Mouse (Mus musculus) limb, embryonic 15.5 days (tissue): ENCODE results near the gene Fmo1. TPM values are rescaled to one million over a fixed set of nuclear protein-coding genes. Genes with fewer than 3 reads are reported as not detected.

Experiments
- ATAC-seq: fragments of 200-750 bp; cut with Nextera tagmentation; 2 replicates; pipeline ENCODE4 v1.8.0; 2017; ENCODE audit warnings: low read depth, moderate TSS enrichment; ENCODE audit not compliant: insufficient number of reproducible peaks, low FRiP score, low TSS enrichment
- H3K27ac ChIP-seq: fragments of 300-500 bp; sonication (generic); 2 replicates; pipeline ENCODE4 v1.5.1; 2015; ENCODE audit warnings: moderate library complexity, mild to moderate bottlenecking, inconsistent platforms
- H3K27me3 ChIP-seq: fragments of 300-500 bp; sonication (generic); 2 replicates; pipeline ENCODE4 v1.6.1; 2015; ENCODE audit warnings: inconsistent platforms
- H3K36me3 ChIP-seq: fragments of 300-500 bp; sonication (generic); 2 replicates; pipeline ENCODE4 v1.6.1; 2015; ENCODE audit warnings: inconsistent platforms
- H3K4me1 ChIP-seq: fragments of 300-500 bp; sonication (generic); 2 replicates; pipeline ENCODE4 v1.6.1; 2015; ENCODE audit warnings: inconsistent platforms
- H3K4me2 ChIP-seq: fragments of 300-500 bp; sonication (generic); 2 replicates; pipeline ENCODE4 v1.6.1; 2015; ENCODE audit warnings: mild to moderate bottlenecking, inconsistent platforms
- H3K4me3 ChIP-seq: fragments of 300-500 bp; sonication (generic); 2 replicates; pipeline ENCODE4 v1.5.1; 2015; ENCODE audit warnings: mild to moderate bottlenecking, inconsistent platforms
- H3K9ac ChIP-seq: fragments of 300-500 bp; sonication (generic); 2 replicates; pipeline ENCODE4 v1.6.1; 2015; ENCODE audit warnings: inconsistent platforms
- H3K9me3 ChIP-seq: fragments of 300-500 bp; sonication (generic); 2 replicates; pipeline ENCODE4 v1.6.1; 2016; ENCODE audit warnings: inconsistent platforms
- WGBS: fragments of 180-500 bp; shearing (Covaris S2); methylation state at CpG from one replicate; pipeline ENCODE4 v1.1.7; 2015; 5-methylcytosine and 5-hydroxymethylcytosine counted together
- polyA plus RNA-seq: library from polyadenylated mRNA; unstranded; fragments of >200 nt; fragmentation: Nextera tagmentation; extraction: Ambion mirVana; gene quantifications from 2 replicates; pipeline ENCODE4 v1.2.1, GENCODE M21; 2015

Gene Fmo1
- polyA plus RNA-seq, 1 experiment from 2014 or later, result 37.2 TPM

- no peak overlapping the region for H3K27ac ChIP-seq
- 58% methylated on average over 11 of the region's 11 CpGs for whole genome bisulfite sequencing
- H3K4me1 ChIP-seq, result no peaks in the 10 kb centered on the region
- no peak for ATAC-seq
- no peaks in the 10 kb centered on the region for H3K9me3 ChIP-seq
- no peak overlapping the region for H3K9ac ChIP-seq
- H3K36me3 ChIP-seq, result no peaks in the 10 kb centered on the region
- no peak overlapping the region for H3K4me2 ChIP-seq
- no peaks in the 10 kb centered on the region for H3K27me3 ChIP-seq
- H3K4me3 ChIP-seq, result no peak overlapping the region
Observed at GRCm38 (mm10) chr1:162879595-162880369, 13.4 kb upstream of the Fmo1 start.

GRCm38 (mm10) chr1:162875091-162875490, 8.7 kb upstream of the Fmo1 start:
- H3K9me3 ChIP-seq, result no peaks in the 10 kb centered on the region
- peaks cover 13% of the 10 kb centered on the region for H3K4me1 ChIP-seq
- WGBS, result 74% methylated on average over 3 of the region's 3 CpGs

DNA sequence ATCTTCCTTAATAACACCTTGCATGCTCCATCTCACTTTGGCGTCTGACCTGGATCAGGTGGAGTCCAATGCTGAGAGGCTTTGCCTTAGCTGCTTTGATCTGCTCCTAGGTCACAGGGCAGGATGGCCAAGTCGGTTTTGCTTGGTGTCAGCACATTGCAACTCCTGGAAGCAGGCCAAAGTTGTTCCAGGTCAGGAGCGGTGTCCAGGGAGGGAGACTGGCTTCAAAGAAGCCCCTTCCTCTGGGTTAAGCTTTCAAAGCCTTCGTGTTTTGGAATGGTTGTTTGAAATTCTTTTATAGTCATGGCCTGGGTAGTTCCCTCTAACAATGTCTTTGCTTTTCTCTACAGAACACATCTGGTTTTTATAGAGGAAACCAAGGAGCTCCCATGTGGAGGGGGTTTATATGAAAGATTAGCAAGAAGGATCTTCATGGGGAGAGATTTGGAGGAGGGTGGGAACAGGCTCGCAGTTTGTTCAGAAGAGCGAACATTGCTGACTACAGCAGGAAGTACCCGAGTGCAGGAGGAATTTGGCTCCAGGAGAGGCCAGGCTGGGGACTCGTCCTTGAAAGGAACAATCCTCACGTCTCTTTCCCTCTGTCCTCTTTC, 5.4 kb upstream of the Fmo1 start:
- WGBS, result 15% methylated on average over 9 of the region's 9 CpGs
- Histone ChIP-seq H3K27ac (peak overlapping the region; percentile 54), H3K27me3 (no peaks in the 10 kb centered on the region), H3K4me1 (peaks cover 13% of the 10 kb centered on the region), H3K4me3 (no peak overlapping the region), H3K36me3 (no peaks in the 10 kb centered on the region), H3K4me2 (no peak overlapping the region), H3K9ac (no peak overlapping the region), H3K9me3 (no peaks in the 10 kb centered on the region)
- ATAC-seq, result peak; percentile 71; the same call in 1 of the 2 replicates

More at GRCm38 (mm10) chr1:162875091-162875490, 8.7 kb upstream of the Fmo1 start:
- no peaks in the 10 kb centered on the region for H3K36me3 ChIP-seq
- no peak overlapping the region for H3K9ac ChIP-seq
- no peak for ATAC-seq
- no peak overlapping the region for H3K4me3 ChIP-seq
- H3K27me3 ChIP-seq, result no peaks in the 10 kb centered on the region
- H3K27ac ChIP-seq, result no peak overlapping the region
- H3K4me2 ChIP-seq, result no peak overlapping the region

- Histone ChIP-seq H3K9me3 (no peaks in the 10 kb centered on the region), H3K9ac (no peak overlapping the region), H3K36me3 (no peaks in the 10 kb centered on the region), H3K4me1 (peaks cover 18% of the 10 kb centered on the region), H3K27ac (no peak overlapping the region; the same call in 1 of the 2 replicates), H3K27me3 (no peaks in the 10 kb centered on the region), H3K4me3 (no peak overlapping the region), H3K4me2 (no peak overlapping the region)
- 79% methylated on average over 7 of the region's 7 CpGs for WGBS
- ATAC-seq, result no peak
Observed at GRCm38 (mm10) chr1:162870978-162871377, 4.6 kb upstream of the Fmo1 start.

GRCm38 (mm10) chr1:162867396-162867795, 986 bp upstream of the Fmo1 start:
- H3K4me2 ChIP-seq, result no peak overlapping the region
- no peaks in the 10 kb centered on the region for H3K9me3 ChIP-seq
- peaks cover 23% of the 10 kb centered on the region for H3K4me1 ChIP-seq
- H3K27me3 ChIP-seq, result no peaks in the 10 kb centered on the region
- H3K27ac ChIP-seq, result no peak overlapping the region
- no peak overlapping the region for H3K4me3 ChIP-seq
- H3K9ac ChIP-seq, result no peak overlapping the region
- ATAC-seq, result no peak
- WGBS, result 74% methylated on average over 4 of the region's 4 CpGs
- no peaks in the 10 kb centered on the region for H3K36me3 ChIP-seq

DNA sequence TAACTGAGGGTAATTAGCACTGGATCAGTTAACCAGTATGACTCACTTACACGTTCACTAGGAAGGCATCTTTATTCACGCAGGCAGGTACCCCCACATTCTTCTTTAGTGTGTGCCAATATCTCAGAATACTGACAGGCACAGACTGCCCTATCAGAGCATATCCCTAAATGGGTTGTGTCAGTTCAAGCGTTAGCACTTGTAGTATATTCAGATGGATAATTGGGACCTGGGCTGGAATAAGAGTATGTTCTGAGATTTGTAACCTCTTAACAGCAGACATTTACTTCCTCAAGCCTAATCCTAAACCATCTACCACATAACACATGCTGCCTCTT, 948 bp downstream of the Fmo1 start:
- Histone ChIP-seq H3K27me3 (no peaks in the 10 kb centered on the region), H3K9me3 (no peaks in the 10 kb centered on the region), H3K4me3 (no peak overlapping the region), H3K27ac (no peak overlapping the region), H3K4me1 (peaks cover 10% of the 10 kb centered on the region; the same call in 1 of the 2 replicates), H3K9ac (no peak overlapping the region), H3K4me2 (no peak overlapping the region), H3K36me3 (no peaks in the 10 kb centered on the region)
- ATAC-seq, result no peak
- 48% methylated on average over 3 of the region's 3 CpGs for whole genome bisulfite sequencing

- Histone ChIP-seq H3K36me3 (no peaks in the 10 kb centered on the region), H3K4me1 (peaks cover 14% of the 10 kb centered on the region; the same call in 1 of the 2 replicates), H3K27me3 (no peaks in the 10 kb centered on the region), H3K27ac (no peak overlapping the region), H3K9me3 (no peaks in the 10 kb centered on the region), H3K4me3 (no peak overlapping the region), H3K4me2 (no peak overlapping the region), H3K9ac (no peak overlapping the region)
- WGBS, result 48% methylated on average over 8 of the region's 8 CpGs
- no peak for ATAC-seq
Observed at GRCm38 (mm10) chr1:162864816-162865492, 1.5 kb downstream of the Fmo1 start.

GRCm38 (mm10) chr1:162864279-162864678, 2.1 kb downstream of the Fmo1 start:
- H3K4me1 ChIP-seq, result peaks cover 20% of the 10 kb centered on the region
- H3K36me3 ChIP-seq, result no peaks in the 10 kb centered on the region
- H3K4me3 ChIP-seq, result no peak overlapping the region
- H3K9ac ChIP-seq, result no peak overlapping the region
- 91% methylated on average over 5 of the region's 5 CpGs for WGBS
- no peaks in the 10 kb centered on the region for H3K9me3 ChIP-seq
- ATAC-seq, result no peak
- H3K27ac ChIP-seq, result no peak overlapping the region
- no peak overlapping the region for H3K4me2 ChIP-seq
- no peaks in the 10 kb centered on the region for H3K27me3 ChIP-seq

DNA sequence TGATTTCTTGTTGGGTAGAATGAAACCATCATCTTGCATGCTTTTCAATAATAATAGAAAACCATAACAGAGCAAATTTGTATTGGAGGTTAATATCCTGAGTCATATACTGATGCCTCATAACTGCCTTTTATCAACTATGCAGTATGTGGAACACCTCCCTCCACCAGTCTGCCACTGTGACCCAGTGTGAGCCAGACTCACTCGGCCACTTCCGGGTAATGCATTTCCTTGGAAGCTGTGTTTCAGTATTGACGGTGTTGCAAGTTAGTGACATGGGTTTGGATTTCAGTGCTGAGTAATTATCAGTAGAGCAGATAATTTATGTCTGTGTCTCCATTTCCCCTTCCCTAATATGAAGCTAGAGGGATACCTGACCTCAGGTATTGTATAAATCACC, 2.8 kb downstream of the Fmo1 start:
- Histone ChIP-seq H3K36me3 (no peaks in the 10 kb centered on the region), H3K27me3 (no peaks in the 10 kb centered on the region), H3K4me1 (peaks cover 27% of the 10 kb centered on the region), H3K9me3 (no peaks in the 10 kb centered on the region), H3K9ac (no peak overlapping the region), H3K4me2 (no peak overlapping the region), H3K4me3 (no peak overlapping the region), H3K27ac (no peak overlapping the region)
- 76% methylated on average over 3 of the region's 3 CpGs for WGBS
- ATAC-seq, result no peak

DNA sequence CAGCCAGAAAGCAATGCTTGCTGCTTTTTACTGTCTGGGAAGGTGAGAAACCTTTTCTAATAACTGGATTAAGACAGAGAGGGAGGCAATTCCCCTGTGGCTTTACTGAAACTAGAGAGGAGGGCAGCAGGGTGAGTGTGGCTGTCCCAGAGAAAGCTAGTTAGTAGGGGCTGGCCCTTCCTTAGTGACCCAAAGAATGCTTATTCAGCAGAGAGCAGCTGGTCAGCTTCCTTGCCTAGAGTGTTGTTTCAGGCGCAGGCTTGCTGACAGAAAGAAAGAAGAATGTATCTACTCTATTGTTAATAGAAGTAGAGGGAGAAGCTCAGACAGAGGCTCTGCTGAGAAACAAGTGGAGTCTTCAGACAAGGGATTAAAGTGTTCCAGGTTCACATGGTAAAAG, 4.1 kb downstream of the Fmo1 start:
- H3K27ac ChIP-seq, result no peak overlapping the region
- peaks cover 30% of the 10 kb centered on the region for H3K4me1 ChIP-seq

DNA sequence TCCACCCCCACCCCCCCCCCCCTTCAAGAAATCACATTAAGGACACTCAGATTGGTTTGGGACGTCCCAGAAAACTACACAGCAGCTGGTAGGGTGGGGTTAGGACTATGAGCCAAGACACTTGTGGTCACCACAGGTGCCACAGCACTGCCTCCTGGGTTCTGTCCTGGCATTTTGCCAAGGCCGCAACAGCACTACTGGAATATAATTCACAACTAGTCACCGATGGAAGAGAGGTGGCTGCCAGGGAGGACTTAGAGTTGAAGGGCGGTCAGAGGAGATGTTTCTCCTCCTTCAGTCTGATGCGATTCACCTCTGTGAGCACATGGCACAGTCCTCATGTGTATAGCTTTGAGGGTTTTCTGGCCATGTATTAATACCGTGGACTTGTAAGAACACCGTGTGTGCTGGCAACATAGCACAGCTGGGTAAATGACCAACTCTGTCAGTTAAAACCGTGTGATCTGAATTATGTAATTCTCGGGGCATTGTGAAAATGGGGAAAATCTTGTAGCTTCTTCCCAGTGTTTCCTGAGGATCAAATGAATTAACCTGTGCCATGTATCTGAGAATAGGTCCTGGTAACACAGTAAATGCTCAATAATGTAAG, 6.3 kb downstream of the Fmo1 start:
- H3K4me3 ChIP-seq, result no peak overlapping the region
- H3K27me3 ChIP-seq, result no peaks in the 10 kb centered on the region
- WGBS, result 40% methylated on average over 9 of the region's 9 CpGs
- no peaks in the 10 kb centered on the region for H3K36me3 ChIP-seq
- ATAC-seq, result peak; percentile 65
- H3K9me3 ChIP-seq, result no peaks in the 10 kb centered on the region
- no peak overlapping the region for H3K9ac ChIP-seq
- peak overlapping the region; percentile 33; the same call in 1 of the 2 replicates for H3K27ac ChIP-seq
- 0 out of 2 replicates have a peak overlapping the region, but pooled peaks have one; percentile 40 for H3K4me2 ChIP-seq
- peaks cover 26% of the 10 kb centered on the region for H3K4me1 ChIP-seq

More for the DNA sequence above, 4.1 kb downstream of the Fmo1 start:
- no peak overlapping the region for H3K9ac ChIP-seq
- WGBS, result 61% methylated on average over 1 of the region's 1 CpGs
- H3K9me3 ChIP-seq, result no peaks in the 10 kb centered on the region
- H3K27me3 ChIP-seq, result no peaks in the 10 kb centered on the region
- H3K4me3 ChIP-seq, result no peak overlapping the region
- no peak for ATAC-seq
- H3K36me3 ChIP-seq, result no peaks in the 10 kb centered on the region
- no peak overlapping the region for H3K4me2 ChIP-seq
